Mouse (Mus musculus) ovary, postnatal 14 days (tissue): ENCODE measurements around the gene Acot7.
"Not testable (repeated sequence)": the region's sequence is repeated elsewhere in the genome, so short reads cannot be mapped to it uniquely, and the experiment has no call there.

Experiments
- DNase-seq: peaks from one replicate; pipeline ENCODE4 v3.0.0; 2022; ENCODE audit warnings: low spot score

Gene Acot7

GRCm38 (mm10) chr4:152212091-152212505 lies 34.2 kb downstream of the Acot7 start:
- DNase-seq: no peak

DNA sequence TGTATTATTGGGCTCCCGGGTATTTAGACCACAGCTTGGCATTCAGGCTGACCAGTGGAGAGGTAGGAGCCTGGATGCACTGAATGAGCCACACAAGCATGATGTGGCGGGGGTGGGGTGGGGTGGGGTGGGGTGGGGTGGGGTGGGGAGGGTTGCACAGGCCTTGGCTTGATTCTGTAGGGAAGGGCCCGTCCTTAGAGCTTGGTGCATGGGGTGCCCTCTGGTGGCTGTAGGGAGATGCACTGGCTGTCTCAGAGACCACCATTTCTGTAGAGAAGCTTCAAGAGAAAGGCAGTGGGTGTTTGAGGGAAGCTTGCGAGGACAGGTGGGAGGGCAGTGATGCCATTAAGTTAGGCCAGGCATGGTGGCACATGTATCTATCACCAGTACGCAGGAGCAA lies 34.6 kb downstream of the Acot7 start:
- peak; percentile 53 for DNase-seq

GRCm38 (mm10) chr4:152212974-152213373 lies 35.0 kb downstream of the Acot7 start:
- no peak for DNase-seq

DNA sequence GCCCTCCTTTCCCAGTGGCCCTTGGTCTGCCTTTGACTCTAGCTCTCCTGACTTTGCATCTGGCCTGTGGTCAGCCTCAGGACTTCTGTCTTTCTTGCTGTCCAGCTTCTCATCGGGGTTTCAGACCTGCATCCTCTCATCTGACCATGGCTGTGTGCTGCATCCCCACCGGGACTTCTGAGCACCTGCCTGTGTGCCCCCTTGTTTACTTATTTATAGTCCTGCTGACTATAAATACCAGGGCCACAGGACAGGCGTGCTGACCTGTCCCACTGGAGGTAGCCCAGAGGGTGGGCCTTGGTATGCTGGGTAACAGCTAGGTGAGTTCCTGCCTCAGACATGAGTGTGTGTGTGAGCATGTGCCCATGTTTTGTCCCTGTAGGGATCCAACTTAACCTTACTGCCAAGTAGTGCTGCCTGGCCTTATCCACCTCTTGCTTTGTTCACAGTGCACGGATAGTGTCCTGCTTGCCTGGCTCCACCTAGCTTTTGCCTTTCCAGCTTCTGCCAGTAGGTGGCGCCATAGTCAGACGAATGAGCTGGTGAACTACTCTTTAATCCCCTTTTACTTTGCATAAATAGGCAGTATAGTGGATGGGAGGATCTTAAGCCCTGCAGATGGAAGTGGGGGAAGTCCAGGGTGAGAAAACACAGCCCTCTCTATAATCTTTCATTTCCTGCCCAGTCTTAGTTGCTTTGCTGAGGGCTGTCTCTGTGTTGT lies 36.0 kb downstream of the Acot7 start:
- peak; percentile 97 for DNase-seq

GRCm38 (mm10) chr4:152214871-152215415 lies 37.0 kb downstream of the Acot7 start:
- no peak for DNase-seq

- no peak for DNase-seq
Measured at GRCm38 (mm10) chr4:152219591-152219990, 41.7 kb downstream of the Acot7 start.

GRCm38 (mm10) chr4:152220771-152221410 lies 43.0 kb downstream of the Acot7 start:
- no peak for DNase-seq

DNA sequence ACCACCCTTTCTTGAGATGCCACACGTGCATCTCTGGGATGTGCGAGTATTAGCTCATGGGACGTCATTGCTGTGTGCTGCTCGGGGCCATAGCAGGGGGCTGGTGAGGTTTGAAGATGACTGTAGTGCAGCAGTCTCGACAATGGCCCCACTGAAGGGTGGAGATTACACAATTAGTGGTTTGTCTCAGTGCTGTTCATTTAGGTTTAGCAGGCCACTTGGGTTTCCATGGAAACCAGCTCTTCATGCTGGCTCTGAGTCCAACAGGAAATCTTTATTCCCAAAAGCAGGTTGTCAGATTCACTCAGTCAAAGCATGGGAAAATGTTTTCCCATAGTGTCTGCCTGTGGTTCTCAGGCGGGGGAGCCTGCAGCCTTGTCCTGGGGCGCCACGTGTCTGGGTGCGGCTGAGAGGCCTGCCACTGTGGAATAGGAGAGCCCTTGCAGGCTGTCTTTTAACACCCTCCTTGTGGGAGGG lies 43.5 kb downstream of the Acot7 start:
- no peak for DNase-seq

- no peak for DNase-seq
Measured at GRCm38 (mm10) chr4:152222111-152222510, 44.2 kb downstream of the Acot7 start.

DNA sequence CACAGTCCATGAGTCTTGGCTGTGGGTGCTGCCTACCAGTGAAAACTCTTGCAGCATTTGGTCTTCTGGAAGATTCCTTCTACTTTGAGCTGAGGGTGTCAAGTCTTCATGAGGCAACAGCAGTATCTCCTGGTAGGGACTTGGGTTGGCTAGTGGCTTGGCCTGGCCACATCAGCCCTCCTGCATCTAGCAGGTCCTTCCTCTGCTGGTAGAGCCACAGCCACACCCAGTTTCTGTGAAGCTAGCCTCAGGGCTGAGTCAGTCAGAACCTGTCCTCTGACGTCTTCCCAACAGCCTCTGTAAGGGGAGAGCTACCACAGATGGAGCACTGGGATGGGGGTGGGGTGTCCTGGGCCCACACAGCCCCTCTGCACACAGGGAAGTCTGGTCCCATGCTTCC lies 44.6 kb downstream of the Acot7 start:
- no peak for DNase-seq

- DNase-seq: no peak
Measured at GRCm38 (mm10) chr4:152224156-152224555, 46.2 kb downstream of the Acot7 start.

- DNase-seq: no peak
Measured at GRCm38 (mm10) chr4:152226901-152227486, 49.1 kb downstream of the Acot7 start.

- DNase-seq: no peak
Measured at GRCm38 (mm10) chr4:152227749-152228527, 50.0 kb downstream of the Acot7 start.

DNA sequence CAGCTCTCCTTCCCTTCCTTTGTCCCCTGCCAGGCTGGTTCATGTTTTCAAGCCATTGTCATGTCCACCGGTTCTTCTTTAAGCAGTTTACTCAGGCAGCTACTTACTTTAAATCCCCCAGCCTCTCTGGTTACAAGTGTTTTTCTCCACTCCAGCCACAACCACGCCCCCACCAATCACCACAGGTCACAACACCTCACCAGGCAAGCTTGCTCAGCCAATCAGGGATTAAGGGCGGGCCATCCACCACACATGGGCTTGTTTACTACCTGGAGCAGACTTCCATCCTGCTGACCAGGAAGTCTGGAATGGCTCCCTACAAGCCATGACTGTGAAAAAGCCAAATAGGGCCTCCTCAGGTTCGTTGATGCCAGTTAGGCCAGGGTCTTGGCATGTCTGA lies 52.4 kb downstream of the Acot7 start:
- DNase-seq: not testable (repeated sequence)

- no peak for DNase-seq
Measured at GRCm38 (mm10) chr4:152231326-152231725, 53.4 kb downstream of the Acot7 start.

- DNase-seq: no peak
Measured at GRCm38 (mm10) chr4:152232411-152232903, 54.5 kb downstream of the Acot7 start.

- DNase-seq: no peak
Measured at GRCm38 (mm10) chr4:152239974-152240373, 62.0 kb downstream of the Acot7 start.

DNA sequence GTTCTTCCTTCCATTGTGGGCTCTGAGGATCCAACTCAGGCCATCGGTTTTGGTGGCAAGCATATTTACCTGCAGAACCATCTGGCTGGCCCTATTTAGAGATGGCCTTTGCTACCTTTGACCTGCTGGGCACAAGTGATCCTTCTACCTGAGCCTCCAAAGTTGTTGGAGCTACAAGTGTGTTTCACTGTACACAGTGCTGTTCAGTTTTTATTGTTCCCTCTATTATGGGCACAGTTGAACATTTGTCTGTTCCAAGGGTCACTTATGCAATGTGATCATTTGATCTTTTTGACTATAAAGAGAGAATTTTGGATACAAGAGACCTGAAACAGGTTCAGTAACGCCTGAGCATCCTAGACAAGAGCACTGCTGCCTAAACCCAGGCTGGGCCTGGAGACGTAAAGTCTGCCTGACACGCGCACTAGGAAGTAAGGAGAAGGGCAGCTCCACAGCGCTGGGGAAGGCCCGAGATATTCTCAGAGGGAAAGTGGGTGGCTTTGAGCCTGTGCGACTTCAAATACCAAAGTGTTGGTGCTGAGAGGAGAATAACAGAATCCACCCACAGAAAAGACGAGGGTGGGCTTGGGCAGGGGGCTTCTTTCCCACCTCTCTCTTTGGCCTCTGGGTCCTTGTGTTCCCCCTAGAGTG lies 65.4 kb downstream of the Acot7 start:
- no peak for DNase-seq

DNA sequence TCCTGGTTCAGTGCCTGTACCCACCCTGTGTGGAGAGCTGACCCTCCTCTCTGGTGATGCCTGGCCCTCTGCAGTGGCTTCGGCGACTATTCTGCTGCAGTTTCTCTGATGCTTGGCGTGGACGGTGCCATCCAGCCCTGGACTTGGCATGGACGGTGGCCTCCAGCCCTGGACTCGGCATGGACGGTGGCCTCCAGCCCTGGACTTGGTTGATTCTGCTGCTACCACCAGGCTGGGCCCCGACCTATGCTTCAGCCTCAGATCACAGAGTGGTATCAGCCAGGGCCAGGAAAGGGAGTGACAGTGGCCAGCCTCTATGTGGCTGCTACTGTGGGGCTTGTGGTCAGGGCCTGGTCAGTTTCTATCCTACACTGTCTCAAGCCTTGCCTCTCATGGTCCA lies 66.0 kb downstream of the Acot7 start:
- no peak for DNase-seq

GRCm38 (mm10) chr4:152244545-152245522 lies 66.9 kb downstream of the Acot7 start:
- no peak for DNase-seq
